ENCODE assay signal across 8 mouse cellular contexts in the genomic region with DNA sequence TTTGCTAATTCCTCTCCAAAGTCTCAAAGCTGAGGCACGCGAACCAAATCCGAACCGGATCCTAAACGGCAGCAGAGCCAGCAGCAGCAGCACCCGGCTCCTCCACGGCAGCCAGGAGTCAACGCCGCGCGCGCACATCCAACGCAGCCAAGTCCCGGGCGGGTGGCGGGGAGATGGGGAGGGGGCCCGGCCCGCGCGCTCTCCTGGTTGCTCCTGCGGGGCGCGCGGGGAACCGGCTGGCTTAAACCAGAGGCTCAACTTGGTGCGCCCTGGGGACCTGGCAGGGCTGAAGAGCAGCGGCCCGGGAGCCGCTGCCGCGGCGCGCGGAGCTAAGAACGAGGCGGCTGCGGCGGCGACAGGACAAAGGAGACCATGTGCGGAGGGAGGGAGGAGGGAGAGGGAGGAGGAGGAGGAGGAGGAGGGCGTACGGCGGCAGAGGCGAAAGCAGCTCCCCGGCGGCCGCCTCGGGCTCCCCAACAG.
A peak's percentile ranks its signal among the peaks of the same experiment; 100 is the strongest.
DNase-seq lines count a peak whose midpoint lies in the region; ATAC-seq and TF ChIP-seq lines count a peak whose summit lies in the region.

No protein-coding gene starts in this region.

- no peaks in the 10 kb centered on the region for H3K36me3 ChIP-seq in erythroblast, embryonic 14.5 days (ENCODE audit: control insufficient read depth)
- H3K36me3 ChIP-seq in forebrain, embryonic 12.5 days (replicated peaks): peaks cover 5% of the 10 kb centered on the region
- H3K36me3 ChIP-seq in hindbrain, embryonic 10.5 days: peaks cover 9% of the 10 kb centered on the region
- H3K36me3 ChIP-seq in limb, embryonic 13.5 days: peaks cover 5% of the 10 kb centered on the region
- H3K36me3 ChIP-seq in myocyte (ENCODE audit: control insufficient read depth, insufficient read depth): no peaks in the 10 kb centered on the region

- peak overlapping the region; percentile 63 for H3K4me2 ChIP-seq in forebrain, embryonic 12.5 days
- H3K4me2 ChIP-seq in limb, embryonic 13.5 days (replicated peaks): peak overlapping the region; percentile 75
- H3K4me2 ChIP-seq in myocyte (ENCODE audit: low read depth): peak overlapping the region; percentile 94

- H3K4me3 ChIP-seq in erythroblast, embryonic 14.5 days (replicated peaks): peak overlapping the region; percentile 50
- peak overlapping the region; percentile 92 for H3K4me3 ChIP-seq in forebrain, embryonic 12.5 days (replicated peaks)
- peak overlapping the region; percentile 87 for H3K4me3 ChIP-seq in hindbrain, embryonic 10.5 days
- peak overlapping the region; percentile 91 for H3K4me3 ChIP-seq in limb, embryonic 13.5 days
- peak overlapping the region; percentile 68 for H3K4me3 ChIP-seq in myocyte

- TF ChIP-seq POLR2A in myocyte (IDR thresholded peaks at IDR 0.05; ENCODE audit: insufficient read length, low read depth): no peak

- peaks cover 41% of the 10 kb centered on the region for H3K79me2 ChIP-seq in myocyte (ENCODE audit: control insufficient read depth, insufficient read depth)

- DNase-seq in adrenal gland, postnatal 36 days: peak; percentile 51 to 63
- DNase-seq in hindbrain, embryonic 10.5 days (ENCODE audit: low spot score): peak; percentile 84

- ATAC-seq in erythroblast, adult 5-6 weeks (replicated peaks; ENCODE audit: low FRiP score, poor library complexity, severe bottlenecking): no peak
- ATAC-seq in forebrain, embryonic 12.5 days (ENCODE audit: low FRiP score): peak; percentile 75
- ATAC-seq in limb, embryonic 13.5 days (ENCODE audit: low FRiP score, low read depth): peak; percentile 64
- no peak for ATAC-seq in inflammation-experienced regulatory T-cells, adult 6 months

- H3K27me3 ChIP-seq in erythroblast, embryonic 14.5 days (ENCODE audit: control insufficient read depth): peaks cover 39% of the 10 kb centered on the region
- H3K27me3 ChIP-seq in forebrain, embryonic 12.5 days: peaks cover 7% of the 10 kb centered on the region
- H3K27me3 ChIP-seq in hindbrain, embryonic 10.5 days (ENCODE audit: insufficient read depth, poor library complexity, severe bottlenecking): peaks cover 25% of the 10 kb centered on the region
- H3K27me3 ChIP-seq in limb, embryonic 13.5 days: no peaks in the 10 kb centered on the region
- H3K27me3 ChIP-seq in myocyte (ENCODE audit: control insufficient read depth, insufficient read depth, insufficient read length): no peaks in the 10 kb centered on the region

- WGBS in forebrain, embryonic 12.5 days: under 1% methylated on average over 43 of the region's 48 CpGs
- WGBS in hindbrain, embryonic 10.5 days: under 1% methylated on average over 46 of the region's 48 CpGs
- under 1% methylated on average over 37 of the region's 48 CpGs for WGBS in limb, embryonic 13.5 days

- H3K4me1 ChIP-seq in erythroblast, embryonic 14.5 days (ENCODE audit: control insufficient read depth): no peaks in the 10 kb centered on the region
- H3K4me1 ChIP-seq in forebrain, embryonic 12.5 days: peaks cover 31% of the 10 kb centered on the region
- H3K4me1 ChIP-seq in hindbrain, embryonic 10.5 days (replicated peaks): peaks cover 44% of the 10 kb centered on the region
- peaks cover 27% of the 10 kb centered on the region for H3K4me1 ChIP-seq in limb, embryonic 13.5 days

- H3K9me3 ChIP-seq in erythroblast, embryonic 14.5 days (ENCODE audit: control insufficient read depth, low read length): no peaks in the 10 kb centered on the region
- no peaks in the 10 kb centered on the region for H3K9me3 ChIP-seq in forebrain, embryonic 12.5 days
- H3K9me3 ChIP-seq in hindbrain, embryonic 10.5 days: no peaks in the 10 kb centered on the region
- no peaks in the 10 kb centered on the region for H3K9me3 ChIP-seq in limb, embryonic 13.5 days

- peak overlapping the region; percentile 99 for H3K9ac ChIP-seq in forebrain, embryonic 12.5 days
- H3K9ac ChIP-seq in limb, embryonic 13.5 days: peak overlapping the region; percentile 97

- peak overlapping the region; percentile 99 for H3K27ac ChIP-seq in forebrain, embryonic 12.5 days
- H3K27ac ChIP-seq in hindbrain, embryonic 10.5 days: peak overlapping the region; percentile 99
- H3K27ac ChIP-seq in limb, embryonic 13.5 days: peak overlapping the region; percentile 98

- peak overlapping the region; percentile 96 for H3ac ChIP-seq in myocyte (ENCODE audit: control insufficient read depth, insufficient read length)

TF ChIP-seq in myocyte, 11 proteins besides CTCF, POLR2A, EP300 and RAD21:
- TF ChIP-seq E2F4 (IDR thresholded peaks at IDR 0.05; ENCODE audit: insufficient read depth): no peak
- TF ChIP-seq POLR2AphosphoS2 (IDR thresholded peaks at IDR 0.05; ENCODE audit: insufficient read length, low read depth): no peak
- TF ChIP-seq REST (IDR thresholded peaks at IDR 0.05; ENCODE audit: insufficient read depth, insufficient read length): no peak
- no peak for TF ChIP-seq TCF3 (IDR thresholded peaks at IDR 0.05; ENCODE audit: insufficient read length, low read depth)
- no peak for TF ChIP-seq MYOD1 (IDR thresholded peaks at IDR 0.05; ENCODE audit: control insufficient read depth in 1 of 3, insufficient read length in 2 of 3, low read depth in 2 of 3)
- no peak for TF ChIP-seq MAX (IDR thresholded peaks at IDR 0.05; ENCODE audit: low read depth)
- no peak for TF ChIP-seq CEBPB (IDR thresholded peaks at IDR 0.05; ENCODE audit: insufficient read depth, poor library complexity, severe bottlenecking)
- TF ChIP-seq SRF (IDR thresholded peaks at IDR 0.05; ENCODE audit: control insufficient read depth, insufficient read length, low read depth): no peak
- no peak for TF ChIP-seq TCF12 (IDR thresholded peaks at IDR 0.05; ENCODE audit: insufficient read depth, poor library complexity, severe bottlenecking)
- no peak for TF ChIP-seq USF1 (IDR thresholded peaks at IDR 0.05; ENCODE audit: low read depth)
- no peak for TF ChIP-seq MYOG (IDR thresholded peaks at IDR 0.05; ENCODE audit: control insufficient read depth in 1 of 3, insufficient read depth in 1 of 3, insufficient read length in 2 of 3, low read depth in 2 of 3)

Comparison
In these comparisons a context has a peak if more than half of its experiments do, and no peak if none do; other contexts are left out.
1. ATAC-seq: peak in forebrain, embryonic 12.5 days (single experiment) and limb, embryonic 13.5 days (single experiment); none in erythroblast, adult 5-6 weeks (single experiment) and inflammation-experienced regulatory T-cells, adult 6 months (single experiment).
2. Peak in every context shown above with its lines, with median percentiles within 50 percentile points of each other: H3K4me3 ChIP-seq, H3K27ac ChIP-seq and H3K4me2 ChIP-seq.